Mouse (Mus musculus) common myeloid progenitor, adult 5-6 weeks (primary cell): ENCODE measurements around the gene Limk1. TPM values are rescaled to one million over a fixed set of nuclear protein-coding genes. Genes with fewer than 3 reads are reported as not detected.

Source experiments
- ATAC-seq: replicated peaks from 2 replicates; pipeline ENCODE4 v1.8.0; 2016; ENCODE audit warnings: low read depth, mild to moderate bottlenecking, moderate TSS enrichment, inconsistent platforms; ENCODE audit not compliant: poor library complexity, severe bottlenecking
- total RNA-seq: library from RNA; stranded (forward); fragments of 200-1000, 187-1606 nt; gene quantifications from 2 replicates; pipeline ENCODE4 v1.2.3, GENCODE M21; 2017

Limk1 gene
- total RNA-seq, 1 experiment from 2014 or later = 15.1 TPM

GRCm38 (mm10) chr5:134638461-134639268, 49.7 kb downstream of the Limk1 start:
- no peak for ATAC-seq

- ATAC-seq = no peak
Measured at GRCm38 (mm10) chr5:134637820-134638367, 50.5 kb downstream of the Limk1 start.

GRCm38 (mm10) chr5:134632841-134633240, 55.6 kb downstream of the Limk1 start:
- no peak for ATAC-seq

GRCm38 (mm10) chr5:134630835-134631234, 57.6 kb downstream of the Limk1 start:
- no peak for ATAC-seq

- no peak for ATAC-seq
Measured at GRCm38 (mm10) chr5:134629508-134629907, 58.9 kb downstream of the Limk1 start.

GRCm38 (mm10) chr5:134622069-134622468, 66.3 kb downstream of the Limk1 start:
- no peak for ATAC-seq

- ATAC-seq = no peak
Measured at GRCm38 (mm10) chr5:134621099-134621640, 67.2 kb downstream of the Limk1 start.

GRCm38 (mm10) chr5:134620457-134620856, 67.9 kb downstream of the Limk1 start:
- ATAC-seq = no peak

- peak; percentile 33 for ATAC-seq
Measured at GRCm38 (mm10) chr5:134617071-134617470, 71.3 kb downstream of the Limk1 start.

- no peak for ATAC-seq
Measured at GRCm38 (mm10) chr5:134615780-134616179, 72.6 kb downstream of the Limk1 start.

GRCm38 (mm10) chr5:134615380-134615779, 73.0 kb downstream of the Limk1 start:
- peak; percentile 30 for ATAC-seq

GRCm38 (mm10) chr5:134614802-134615201, 73.6 kb downstream of the Limk1 start, which contains the start of gene Lat2:
Gene Lat2, minus strand, starts transcription at chr5:134615025.
- ATAC-seq = peak; percentile 43

- no peak; the same call in 1 of the 2 replicates for ATAC-seq
Measured at GRCm38 (mm10) chr5:134614296-134614695, 74.1 kb downstream of the Limk1 start.

GRCm38 (mm10) chr5:134613727-134614126, 74.7 kb downstream of the Limk1 start:
- ATAC-seq = peak; percentile 36

- peak; percentile 23 for ATAC-seq
Measured at GRCm38 (mm10) chr5:134611810-134612521, 76.4 kb downstream of the Limk1 start.

- no peak for ATAC-seq
Measured at GRCm38 (mm10) chr5:134609916-134610643, 78.3 kb downstream of the Limk1 start.

GRCm38 (mm10) chr5:134607121-134607520, 81.3 kb downstream of the Limk1 start:
- ATAC-seq = peak; percentile 92

- no peak for ATAC-seq
Measured at GRCm38 (mm10) chr5:134606314-134606713, 82.1 kb downstream of the Limk1 start.
